ENCODE assay signal across 10 mouse cellular contexts in genomic region chr3:92903640-92904039, GRCm38 (mm10). TPM values are rescaled to one million over a fixed set of nuclear protein-coding genes. Genes with fewer than 3 reads are reported as not detected.
A peak's percentile ranks its signal among the peaks of the same experiment; 100 is the strongest.
DNase-seq lines count a peak whose midpoint lies in the region; ATAC-seq and TF ChIP-seq lines count a peak whose summit lies in the region.
"Had no signal": no experiment of that assay in that cellular context is flagged by ENCODE, and none has a peak within 500 bp of the region (broad histone marks: within the 10 kb centered on the region; RNA-seq: fewer than 3 reads in every experiment).

No protein-coding gene starts in this region.

- H3K4me2 ChIP-seq in neural tube, embryonic 11.5 days (ENCODE audit: low read depth): no peak overlapping the region
- no peak overlapping the region for H3K4me2 ChIP-seq in hindbrain, embryonic 16.5 days (ENCODE audit: low read length)
- H3K4me2 ChIP-seq: limb, embryonic 12.5 days had no signal

- TF ChIP-seq CTCF in cerebellum, adult 2 months (IDR thresholded peaks at IDR 0.05; ENCODE audit: borderline replicate concordance, insufficient read depth, low read depth, low read length): no peak

- WGBS in neural tube, embryonic 11.5 days: 30% methylated on average over 4 of the region's 4 CpGs
- WGBS in hindbrain, embryonic 16.5 days: 32% methylated on average over 4 of the region's 4 CpGs
- 21% methylated on average over 4 of the region's 4 CpGs for WGBS in cerebellum, adult 2 months

- no peak overlapping the region for H3K9ac ChIP-seq in neural tube, embryonic 11.5 days (ENCODE audit: low read length)
- no peak overlapping the region for H3K9ac ChIP-seq in hindbrain, embryonic 16.5 days (ENCODE audit: low read depth, low read length)
- H3K9ac ChIP-seq: limb, embryonic 12.5 days had no signal

- H3K27ac ChIP-seq in neural tube, embryonic 11.5 days (ENCODE audit: low read depth, low read length): no peak overlapping the region
- no peak overlapping the region for H3K27ac ChIP-seq in hindbrain, embryonic 16.5 days (ENCODE audit: low read depth, low read length)
- H3K27ac ChIP-seq in cerebellum, adult 2 months (ENCODE audit: insufficient read depth, low read length): no peak overlapping the region
- H3K27ac ChIP-seq: limb, embryonic 12.5 days had no signal

- ATAC-seq in frontal cortex, adult (ENCODE audit: low TSS enrichment): peak; percentile 64; the same call in 1 of the 2 replicates
- ATAC-seq in neural tube, embryonic 11.5 days (ENCODE audit: insufficient read depth, low FRiP score, low TSS enrichment): 0 out of 2 replicates have a peak, but pooled peaks have one; percentile 8
- ATAC-seq in hindbrain, embryonic 16.5 days: peak; percentile 76; the same call in 1 of the 2 replicates
- ATAC-seq: CD4-positive, CD25-positive, alpha-beta regulatory T cell, adult 4 months had no signal

- no peaks in the 10 kb centered on the region for H3K4me1 ChIP-seq in neural tube, embryonic 11.5 days (ENCODE audit: control insufficient read depth, insufficient read depth, low read length)
- H3K4me1 ChIP-seq in hindbrain, embryonic 16.5 days (ENCODE audit: control insufficient read depth, insufficient read depth, low read depth, low read length): no peaks in the 10 kb centered on the region
- no peaks in the 10 kb centered on the region for H3K4me1 ChIP-seq in cerebellum, adult 2 months (ENCODE audit: control insufficient read depth, insufficient read depth, low read length)
- H3K4me1 ChIP-seq: limb, embryonic 12.5 days had no signal

- no peak overlapping the region for H3K4me3 ChIP-seq in neural tube, embryonic 11.5 days (ENCODE audit: low read depth, low read length)
- H3K4me3 ChIP-seq in hindbrain, embryonic 16.5 days (ENCODE audit: low read length): no peak overlapping the region
- no peak overlapping the region for H3K4me3 ChIP-seq in cerebellum, adult 2 months (replicated peaks; ENCODE audit: insufficient read depth, low read depth, low read length)
- H3K4me3 ChIP-seq: limb, embryonic 12.5 days had no signal

- H3K27me3 ChIP-seq in neural tube, embryonic 11.5 days (ENCODE audit: control insufficient read depth, insufficient read depth, low read length): no peaks in the 10 kb centered on the region
- H3K27me3 ChIP-seq in hindbrain, embryonic 16.5 days (replicated peaks; ENCODE audit: control insufficient read depth, insufficient read depth, low read length): no peaks in the 10 kb centered on the region
- no peaks in the 10 kb centered on the region for H3K27me3 ChIP-seq in cerebellum, adult 2 months (ENCODE audit: control insufficient read depth, insufficient read depth, low read length)
- H3K27me3 ChIP-seq: limb, embryonic 12.5 days had no signal

- no peaks in the 10 kb centered on the region for H3K36me3 ChIP-seq in neural tube, embryonic 11.5 days (ENCODE audit: control insufficient read depth, insufficient read depth, low read length)
- no peaks in the 10 kb centered on the region for H3K36me3 ChIP-seq in hindbrain, embryonic 16.5 days (ENCODE audit: control insufficient read depth, insufficient read depth, low read length)
- H3K36me3 ChIP-seq: limb, embryonic 12.5 days had no signal

- H3K9me3 ChIP-seq in neural tube, embryonic 11.5 days (ENCODE audit: control insufficient read depth, low read length): no peaks in the 10 kb centered on the region
- H3K9me3 ChIP-seq in hindbrain, embryonic 16.5 days (ENCODE audit: control insufficient read depth, low read length): no peaks in the 10 kb centered on the region
- H3K9me3 ChIP-seq: limb, embryonic 12.5 days had no signal

- no peak for TF ChIP-seq POLR2A in cerebellum, adult 2 months (IDR thresholded peaks at IDR 0.05; ENCODE audit: borderline replicate concordance, insufficient read depth, low read length)

- no peak for DNase-seq in frontal cortex, postnatal 10 days (ENCODE audit: low spot score in 2 of 2)
- DNase-seq in neural tube, embryonic 11.5 days (ENCODE audit: low spot score): no peak
- no peak for DNase-seq in neural tube, embryonic 10.5 days (ENCODE audit: extremely low spot score, low spot score)
- no peak for DNase-seq in urinary bladder, adult 2 months (ENCODE audit: low spot score)
- no peak for DNase-seq in spleen, postnatal 10 days (ENCODE audit: low spot score in 2 of 2)
- no peak for DNase-seq in cerebellum, adult 2 months

RNA-seq across cellular contexts. Expression of gene Lce3a, which starts 22.4 kb away (rescaled TPM):
- polyA plus RNA-seq in neural tube, embryonic 11.5 days (2014; fragmentation: Nextera tagmentation; extraction: Ambion mirVana): not detected in 2 replicates
- polyA plus RNA-seq in hindbrain, embryonic 16.5 days (2015; fragmentation: Nextera tagmentation; extraction: Ambion mirVana): not detected in 2 replicates
- polyA plus RNA-seq in urinary bladder, adult 2 months (2012; rRNA removed): not detected in 2 replicates
- polyA plus RNA-seq in cerebellum, adult 2 months (2012; rRNA removed): not detected in 2 replicates
- polyA plus RNA-seq: CD4-positive, CD25-positive, alpha-beta regulatory T cell, adult 4 months; limb, embryonic 12.5 days had no signal

RNA-seq across cellular contexts. Expression of gene Lce3b, which starts 29.1 kb away (rescaled TPM):
- polyA plus RNA-seq in neural tube, embryonic 11.5 days (2014; fragmentation: Nextera tagmentation; extraction: Ambion mirVana): not detected in 2 replicates
- not detected in 2 replicates for polyA plus RNA-seq in hindbrain, embryonic 16.5 days (2015; fragmentation: Nextera tagmentation; extraction: Ambion mirVana)
- not detected in 2 replicates for polyA plus RNA-seq in urinary bladder, adult 2 months (2012; rRNA removed)
- not detected in 2 replicates for polyA plus RNA-seq in cerebellum, adult 2 months (2012; rRNA removed)
- polyA plus RNA-seq: CD4-positive, CD25-positive, alpha-beta regulatory T cell, adult 4 months; limb, embryonic 12.5 days had no signal

RNA-seq across cellular contexts. Expression of gene 2310050C09Rik, which starts 33.6 kb away (rescaled TPM):
- polyA plus RNA-seq in neural tube, embryonic 11.5 days (2014; fragmentation: Nextera tagmentation; extraction: Ambion mirVana): not detected in 2 replicates
- polyA plus RNA-seq in hindbrain, embryonic 16.5 days (2015; fragmentation: Nextera tagmentation; extraction: Ambion mirVana): not detected in 2 replicates
- not detected in 2 replicates for polyA plus RNA-seq in urinary bladder, adult 2 months (2012; rRNA removed)
- polyA plus RNA-seq in cerebellum, adult 2 months (2012; rRNA removed): not detected in 2 replicates
- polyA plus RNA-seq: CD4-positive, CD25-positive, alpha-beta regulatory T cell, adult 4 months; limb, embryonic 12.5 days had no signal

RNA-seq across cellular contexts. Expression of gene Lce3c, which starts 40.6 kb away (rescaled TPM):
- polyA plus RNA-seq in neural tube, embryonic 11.5 days (2014; fragmentation: Nextera tagmentation; extraction: Ambion mirVana): not detected in 2 replicates
- polyA plus RNA-seq in hindbrain, embryonic 16.5 days (2015; fragmentation: Nextera tagmentation; extraction: Ambion mirVana): 0.89 TPM in 1 of 2 replicates, not detected in the other
- polyA plus RNA-seq in urinary bladder, adult 2 months (2012; rRNA removed): not detected in 2 replicates
- polyA plus RNA-seq in cerebellum, adult 2 months (2012; rRNA removed): not detected in 2 replicates
- polyA plus RNA-seq: CD4-positive, CD25-positive, alpha-beta regulatory T cell, adult 4 months; limb, embryonic 12.5 days had no signal

RNA-seq across cellular contexts. Expression of gene Lce1l, which starts 52.6 kb away (rescaled TPM):
- not detected in 2 replicates for polyA plus RNA-seq in neural tube, embryonic 11.5 days (2014; fragmentation: Nextera tagmentation; extraction: Ambion mirVana)
- polyA plus RNA-seq in hindbrain, embryonic 16.5 days (2015; fragmentation: Nextera tagmentation; extraction: Ambion mirVana): not detected in 2 replicates
- not detected in 2 replicates for polyA plus RNA-seq in urinary bladder, adult 2 months (2012; rRNA removed)
- polyA plus RNA-seq in cerebellum, adult 2 months (2012; rRNA removed): not detected in 2 replicates
- polyA plus RNA-seq: CD4-positive, CD25-positive, alpha-beta regulatory T cell, adult 4 months; limb, embryonic 12.5 days had no signal

Comparison
In these comparisons a context has a peak if more than half of its experiments do, and no peak if none do; other contexts are left out.
1. ATAC-seq: peak in every context shown above with its lines; median percentile 76 in hindbrain, embryonic 16.5 days; 64 in frontal cortex, adult; 8 in neural tube, embryonic 11.5 days.